Mouse (Mus musculus) hindbrain, embryonic 10.5 days (tissue): ENCODE results near the gene Ptprm. TPM values are rescaled to one million over a fixed set of nuclear protein-coding genes. Genes with fewer than 3 reads are reported as not detected.

ENCODE experiments used
- DNase-seq: peaks from one replicate; pipeline ENCODE4 v3.0.0-alpha.2; 2017; ENCODE audit warnings: low spot score
- H3K27ac ChIP-seq: fragments of 300-500 bp; sonication (generic); 2 replicates; pipeline ENCODE4 v1.5.1; 2016; ENCODE audit warnings: mild to moderate bottlenecking, moderate library complexity
- H3K27me3 ChIP-seq: fragments of 300-500 bp; sonication (generic); 2 replicates; pipeline ENCODE4 v1.6.1; 2016; ENCODE audit warnings: mild to moderate bottlenecking; ENCODE audit not compliant: poor library complexity, insufficient read depth, severe bottlenecking
- H3K36me3 ChIP-seq: fragments of 300-500 bp; sonication (generic); 2 replicates; pipeline ENCODE4 v1.6.1; 2016; ENCODE audit warnings: mild to moderate bottlenecking, moderate library complexity
- H3K4me1 ChIP-seq: fragments of 300-500 bp; sonication (generic); replicated peaks from 2 replicates; pipeline ENCODE4 v1.6.1; 2016; ENCODE audit warnings: mild to moderate bottlenecking
- H3K4me3 ChIP-seq: fragments of 300-500 bp; sonication (generic); 2 replicates; pipeline ENCODE4 v1.5.1; 2016; ENCODE audit warnings: mild to moderate bottlenecking, moderate library complexity
- H3K9me3 ChIP-seq: fragments of 300-500 bp; sonication (generic); 2 replicates; pipeline ENCODE4 v1.6.1; 2016; ENCODE audit warnings: mild to moderate bottlenecking, moderate library complexity
- WGBS: fragments of 180-500 bp; shearing (Covaris S2); methylation state at CpG from one replicate; pipeline ENCODE4 v1.1.7; 2016; 5-methylcytosine and 5-hydroxymethylcytosine counted together
- polyA plus RNA-seq: library from polyadenylated mRNA; unstranded; fragments of >200 nt; fragmentation: Nextera tagmentation; extraction: Ambion mirVana; gene quantifications from 2 replicates; pipeline ENCODE4 v1.2.1, GENCODE M21; 2016

Ptprm gene
- polyA plus RNA-seq, 1 experiment from 2014 or later = 8.1 TPM

GRCm38 (mm10) chr17:67006740-67007385 is 347.4 kb downstream of the Ptprm start:
- H3K4me1 ChIP-seq = 0 out of 2 replicates have a peak, but pooled peaks cover 5% of the 10 kb centered on the region
- no peaks in the 10 kb centered on the region for H3K27me3 ChIP-seq
- H3K36me3 ChIP-seq = no peaks in the 10 kb centered on the region
- WGBS = 78% methylated on average over 14 of the region's 14 CpGs
- 0 out of 2 replicates have a peak, but pooled peaks cover 2% of the 10 kb centered on the region for H3K9me3 ChIP-seq
- peak; percentile 18 for DNase-seq
- no peak overlapping the region for H3K27ac ChIP-seq
- no peak overlapping the region for H3K4me3 ChIP-seq

GRCm38 (mm10) chr17:66996882-66997281 is 357.4 kb downstream of the Ptprm start:
- H3K27ac ChIP-seq = no peak overlapping the region
- peaks cover 12% of the 10 kb centered on the region for H3K9me3 ChIP-seq
- H3K4me1 ChIP-seq = no peaks in the 10 kb centered on the region
- DNase-seq = no peak
- H3K36me3 ChIP-seq = 0 out of 2 replicates have a peak, but pooled peaks cover 7% of the 10 kb centered on the region
- WGBS = 78% methylated on average over 2 of the region's 2 CpGs
- no peak overlapping the region for H3K4me3 ChIP-seq
- H3K27me3 ChIP-seq = no peaks in the 10 kb centered on the region

GRCm38 (mm10) chr17:66996016-66996415 is 358.2 kb downstream of the Ptprm start:
- no peaks in the 10 kb centered on the region for H3K27me3 ChIP-seq
- H3K27ac ChIP-seq = no peak overlapping the region
- no peak overlapping the region for H3K4me3 ChIP-seq

GRCm38 (mm10) chr17:66991815-66992214 is 362.4 kb downstream of the Ptprm start:
- Histone ChIP-seq H3K27me3 (no peaks in the 10 kb centered on the region), H3K4me1 (peaks cover 17% of the 10 kb centered on the region), H3K4me3 (no peak overlapping the region), H3K9me3 (no peaks in the 10 kb centered on the region), H3K36me3 (no peaks in the 10 kb centered on the region), H3K27ac (no peak overlapping the region)
- no peak for DNase-seq
- 95% methylated on average over 4 of the region's 4 CpGs for WGBS

More at GRCm38 (mm10) chr17:66996016-66996415, 358.2 kb downstream of the Ptprm start:
- Histone ChIP-seq H3K9me3 (peaks cover 12% of the 10 kb centered on the region), H3K4me1 (no peaks in the 10 kb centered on the region), H3K36me3 (0 out of 2 replicates have a peak, but pooled peaks cover 7% of the 10 kb centered on the region)
- 92% methylated on average over 6 of the region's 6 CpGs for WGBS
- DNase-seq = no peak

GRCm38 (mm10) chr17:66990761-66991160 is 363.5 kb downstream of the Ptprm start:
- WGBS = 35% methylated on average over 2 of the region's 2 CpGs
- Histone ChIP-seq H3K36me3 (no peaks in the 10 kb centered on the region), H3K27ac (no peak overlapping the region), H3K4me1 (peaks cover 17% of the 10 kb centered on the region), H3K27me3 (no peaks in the 10 kb centered on the region), H3K4me3 (no peak overlapping the region), H3K9me3 (no peaks in the 10 kb centered on the region)
- DNase-seq = no peak

GRCm38 (mm10) chr17:66988014-66988413 is 366.2 kb downstream of the Ptprm start:
- no peak for DNase-seq
- Histone ChIP-seq H3K4me1 (peaks cover 17% of the 10 kb centered on the region), H3K4me3 (no peak overlapping the region), H3K9me3 (no peaks in the 10 kb centered on the region), H3K27ac (no peak overlapping the region), H3K27me3 (no peaks in the 10 kb centered on the region), H3K36me3 (no peaks in the 10 kb centered on the region)
- WGBS = 84% methylated on average over 1 of the region's 1 CpGs

- 83% methylated on average over 2 of the region's 2 CpGs for WGBS
- Histone ChIP-seq H3K27ac (no peak overlapping the region), H3K4me3 (no peak overlapping the region), H3K27me3 (no peaks in the 10 kb centered on the region), H3K9me3 (no peaks in the 10 kb centered on the region), H3K36me3 (no peaks in the 10 kb centered on the region), H3K4me1 (no peaks in the 10 kb centered on the region; the same call in 1 of the 2 replicates)
- no peak for DNase-seq
Measured at GRCm38 (mm10) chr17:66981649-66982048, 372.6 kb downstream of the Ptprm start.

GRCm38 (mm10) chr17:66979971-66980370 is 374.3 kb downstream of the Ptprm start:
- Histone ChIP-seq H3K9me3 (no peaks in the 10 kb centered on the region), H3K36me3 (no peaks in the 10 kb centered on the region), H3K27ac (no peak overlapping the region), H3K4me1 (no peaks in the 10 kb centered on the region), H3K4me3 (no peak overlapping the region), H3K27me3 (no peaks in the 10 kb centered on the region)
- 86% methylated on average over 5 of the region's 5 CpGs for WGBS
- DNase-seq = no peak

- Histone ChIP-seq H3K9me3 (no peaks in the 10 kb centered on the region), H3K27me3 (no peaks in the 10 kb centered on the region), H3K4me3 (no peak overlapping the region), H3K4me1 (no peaks in the 10 kb centered on the region), H3K36me3 (no peaks in the 10 kb centered on the region), H3K27ac (no peak overlapping the region)
- DNase-seq = no peak
- 87% methylated on average over 5 of the region's 5 CpGs for WGBS
Measured at GRCm38 (mm10) chr17:66976490-66976889, 377.8 kb downstream of the Ptprm start.

- H3K27me3 ChIP-seq = no peaks in the 10 kb centered on the region
- no peak overlapping the region for H3K4me3 ChIP-seq
- H3K9me3 ChIP-seq = no peaks in the 10 kb centered on the region
- no peaks in the 10 kb centered on the region for H3K4me1 ChIP-seq
- 89% methylated on average over 3 of the region's 3 CpGs for WGBS
- H3K27ac ChIP-seq = no peak overlapping the region
- no peak for DNase-seq
- H3K36me3 ChIP-seq = no peaks in the 10 kb centered on the region
Measured at GRCm38 (mm10) chr17:66972976-66973375, 381.3 kb downstream of the Ptprm start.

GRCm38 (mm10) chr17:66960986-66961385 is 393.3 kb downstream of the Ptprm start:
- Histone ChIP-seq H3K27me3 (no peaks in the 10 kb centered on the region), H3K4me3 (no peak overlapping the region), H3K36me3 (no peaks in the 10 kb centered on the region), H3K9me3 (no peaks in the 10 kb centered on the region), H3K4me1 (no peaks in the 10 kb centered on the region; the same call in 1 of the 2 replicates), H3K27ac (no peak overlapping the region)
- no peak for DNase-seq
- 62% methylated on average over 5 of the region's 5 CpGs for WGBS

GRCm38 (mm10) chr17:66960557-66960956 is 393.7 kb downstream of the Ptprm start:
- H3K27me3 ChIP-seq = no peaks in the 10 kb centered on the region
- no peak overlapping the region for H3K4me3 ChIP-seq
- no peaks in the 10 kb centered on the region; the same call in 1 of the 2 replicates for H3K4me1 ChIP-seq
- no peaks in the 10 kb centered on the region for H3K36me3 ChIP-seq
- WGBS = 81% methylated on average over 6 of the region's 6 CpGs
- no peak for DNase-seq
- H3K27ac ChIP-seq = no peak overlapping the region
- no peaks in the 10 kb centered on the region for H3K9me3 ChIP-seq

GRCm38 (mm10) chr17:66959815-66960214 is 394.4 kb downstream of the Ptprm start:
- Histone ChIP-seq H3K27ac (no peak overlapping the region), H3K4me3 (no peak overlapping the region), H3K27me3 (no peaks in the 10 kb centered on the region), H3K9me3 (no peaks in the 10 kb centered on the region), H3K36me3 (no peaks in the 10 kb centered on the region), H3K4me1 (no peaks in the 10 kb centered on the region; the same call in 1 of the 2 replicates)
- 91% methylated on average over 2 of the region's 2 CpGs for WGBS
- no peak for DNase-seq
